Mouse (Mus musculus): ENCODE measurements around the gene Timm22.
A peak's percentile ranks its signal among the peaks of the same experiment; 100 is the strongest.

Gene Timm22

GRCm38 (mm10) chr11:76392532-76392931, 14.2 kb upstream of the Timm22 start:
- no peak for DNase-seq (ENCODE audit: low spot score)

DNA sequence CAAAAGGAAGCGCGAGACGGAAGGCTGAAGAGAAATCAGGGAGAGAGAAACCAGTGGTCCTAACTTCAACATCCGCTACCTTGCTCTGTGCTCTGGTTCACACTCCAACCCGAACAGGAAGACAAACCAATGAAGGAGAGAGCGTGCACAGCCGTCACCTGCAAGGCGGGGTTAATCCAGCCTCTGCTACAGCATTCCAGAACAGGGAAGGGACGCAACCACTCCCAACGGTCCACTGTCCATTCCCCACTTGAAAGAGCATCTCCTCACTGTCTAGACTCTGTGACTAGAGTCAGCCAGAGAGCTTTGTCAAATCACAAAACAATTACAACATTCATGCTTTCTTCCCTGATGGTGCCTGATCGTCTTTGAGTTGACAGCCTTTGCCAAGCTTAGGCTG, 13.8 kb upstream of the Timm22 start:
- no peak for DNase-seq (ENCODE audit: low spot score)

DNA sequence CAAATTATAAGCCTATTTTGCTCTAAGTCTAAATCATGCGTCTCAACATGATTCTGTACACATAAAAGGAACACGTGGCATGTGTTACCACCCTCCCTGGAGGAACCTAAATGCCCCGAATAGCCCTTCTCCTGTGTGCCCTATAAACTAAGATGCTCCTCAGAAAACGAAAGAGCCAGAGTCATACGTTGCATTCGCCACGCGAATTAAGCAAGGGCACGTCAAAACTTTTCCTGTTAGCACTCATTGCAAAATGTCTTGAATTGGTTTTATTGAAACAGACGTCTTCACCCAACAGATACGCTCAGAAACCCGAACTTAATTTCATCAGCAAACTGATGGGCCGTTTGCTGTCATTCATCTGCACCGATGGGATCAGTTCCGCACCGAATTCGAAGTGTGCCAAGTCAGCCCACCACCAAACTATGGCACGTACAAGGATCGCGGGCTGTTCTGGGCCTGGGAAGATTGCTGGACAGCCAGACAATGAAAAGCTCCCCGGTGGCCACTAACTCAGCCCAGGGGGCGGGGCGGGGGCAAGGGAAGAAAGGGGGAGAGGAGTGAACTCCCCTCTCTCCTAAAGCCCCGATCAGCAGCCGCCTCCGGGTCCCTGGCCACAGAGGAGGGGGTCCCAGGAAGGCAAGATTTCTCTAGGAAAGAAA, 9.0 kb upstream of the Timm22 start:
- DNase-seq (ENCODE audit: low spot score): peak; percentile 56

DNA sequence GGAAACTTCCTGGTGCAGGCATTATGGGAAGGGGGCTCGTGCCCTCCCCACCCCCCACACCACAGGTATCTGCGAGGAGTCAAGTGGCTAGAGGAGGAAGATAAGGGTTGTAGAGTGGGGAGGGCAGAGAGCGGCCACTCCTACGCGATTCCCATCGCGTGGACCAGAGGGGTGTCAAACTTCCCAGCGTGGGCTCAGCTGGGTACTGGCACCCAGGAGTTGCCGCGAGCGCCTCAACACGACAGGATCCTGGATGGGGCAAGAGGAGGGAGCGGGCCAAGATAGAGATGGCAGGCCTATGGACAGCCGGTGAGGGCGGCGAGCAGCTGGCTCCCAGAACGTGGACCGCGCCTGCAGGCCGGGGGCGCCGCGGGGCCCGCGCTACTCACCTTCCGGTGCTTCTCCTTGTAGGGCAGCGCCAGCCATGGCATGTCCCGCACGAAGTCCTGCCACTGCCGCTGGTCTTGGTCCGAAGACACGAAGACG, 8.4 kb upstream of the Timm22 start:
- peak; percentile 50 for DNase-seq (ENCODE audit: low spot score)

- DNase-seq (ENCODE audit: low spot score): peak; percentile 96
Observed at GRCm38 (mm10) chr11:76398798-76399586, 7.8 kb upstream of the Timm22 start, which contains the start of gene Nxn. Gene Nxn (minus strand): TSS chr11:76399140.

DNA sequence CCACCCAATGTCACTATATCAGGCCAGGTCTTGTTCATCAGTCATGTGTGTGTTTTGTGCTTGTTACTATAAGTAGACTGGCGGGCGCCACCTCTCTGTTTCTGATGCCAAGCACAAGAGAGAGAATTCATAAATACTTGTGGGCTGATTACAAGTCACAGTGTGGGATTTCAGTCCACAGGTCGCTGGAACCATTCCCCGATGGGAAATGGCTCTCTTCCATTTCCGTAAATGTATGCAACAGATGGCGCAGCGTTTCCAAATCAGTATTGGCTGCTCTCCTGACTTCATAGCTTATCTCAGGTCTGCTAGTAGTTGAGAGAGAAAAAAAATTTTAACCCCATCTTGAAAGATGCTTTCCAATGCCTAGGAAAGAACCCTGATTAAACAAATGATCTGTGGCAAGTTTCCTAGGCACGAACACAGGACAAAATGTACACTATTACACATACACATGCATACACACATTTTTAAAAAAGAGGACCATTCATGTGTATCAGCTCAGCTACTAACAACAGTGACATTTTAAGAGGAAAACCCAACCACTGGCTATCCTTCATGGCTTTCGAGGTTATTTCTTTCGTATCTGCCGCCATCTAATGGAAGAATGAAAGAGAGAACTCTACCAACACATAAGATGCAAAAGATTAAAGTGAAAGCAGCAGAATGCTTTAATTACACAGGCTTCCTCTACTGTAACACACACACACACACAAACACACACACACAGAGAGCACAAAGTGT, 7.0 kb upstream of the Timm22 start:
- peak; percentile 60 for DNase-seq (ENCODE audit: low spot score)

DNA sequence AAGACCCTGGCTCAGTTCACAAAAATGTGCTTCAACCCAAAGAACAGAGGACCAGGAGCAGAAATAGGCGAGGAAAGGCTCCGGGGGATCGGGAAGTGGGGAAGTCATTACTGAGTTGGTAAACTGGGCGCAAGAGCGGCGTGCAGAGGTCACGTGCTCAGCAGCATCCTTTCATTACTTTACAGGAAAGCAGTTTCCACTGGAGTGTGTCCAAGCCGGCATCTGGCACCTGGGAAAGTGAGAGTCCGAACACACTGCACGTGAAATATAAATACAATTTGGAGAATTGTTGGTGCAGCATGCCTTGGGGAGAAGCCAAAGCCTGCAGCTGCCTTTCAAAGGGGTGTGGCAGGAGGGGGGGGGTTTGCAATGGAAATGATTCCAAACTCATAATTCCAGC, 5.4 kb upstream of the Timm22 start:
- DNase-seq (ENCODE audit: low spot score): no peak

GRCm38 (mm10) chr11:76405113-76405512, 1.6 kb upstream of the Timm22 start:
- no peak for DNase-seq (ENCODE audit: low spot score)

- DNase-seq (ENCODE audit: low spot score): no peak
Observed at GRCm38 (mm10) chr11:76405626-76406264, 1.0 kb upstream of the Timm22 start.

DNA sequence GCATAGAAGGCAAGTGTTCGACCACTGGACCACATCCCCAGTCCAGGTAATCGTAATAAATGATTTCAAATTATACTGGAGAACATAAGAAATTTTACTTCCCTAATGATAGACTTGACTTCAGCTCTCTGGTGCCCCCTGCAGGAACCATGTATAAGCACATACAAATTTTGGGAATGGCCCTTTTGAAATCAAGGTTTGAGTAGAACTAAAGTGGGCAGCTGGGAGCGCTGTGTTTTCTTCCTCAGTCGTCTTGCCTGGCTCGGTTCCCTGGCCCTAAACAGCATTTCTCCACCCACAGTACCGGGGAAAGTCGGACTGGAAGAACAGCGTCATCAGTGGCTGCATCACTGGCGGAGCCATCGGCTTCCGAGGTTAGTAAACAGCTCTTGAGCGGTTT, 4.1 kb downstream of the Timm22 start:
- peak; percentile 59 for DNase-seq (ENCODE audit: low spot score)

DNA sequence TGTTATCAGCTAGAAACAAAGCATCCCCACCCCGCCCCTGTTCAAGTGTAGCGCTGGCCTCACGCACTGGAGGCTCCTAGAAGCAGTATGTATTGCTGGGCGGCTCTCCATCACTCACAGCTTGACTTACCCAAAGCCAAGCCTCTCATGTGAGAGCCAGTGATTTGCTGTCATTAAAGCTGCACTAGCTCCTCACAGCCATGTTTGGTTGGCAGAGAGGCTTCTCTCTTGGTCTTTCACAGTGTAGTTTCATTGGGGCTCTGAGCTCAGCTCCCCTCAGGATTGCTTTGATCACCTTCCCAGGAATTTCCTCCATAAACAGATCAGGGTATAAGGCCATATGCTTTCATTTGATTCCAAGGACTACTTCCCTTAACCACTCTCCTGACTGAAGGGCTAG, 6.5 kb downstream of the Timm22 start:
- no peak for DNase-seq (ENCODE audit: low spot score)

- DNase-seq (ENCODE audit: low spot score): no peak
Observed at GRCm38 (mm10) chr11:76415001-76415400, 8.2 kb downstream of the Timm22 start.

- no peak for DNase-seq (ENCODE audit: low spot score)
Observed at GRCm38 (mm10) chr11:76415985-76416384, 9.2 kb downstream of the Timm22 start.

- peak; percentile 19 for DNase-seq (ENCODE audit: low spot score)
Observed at GRCm38 (mm10) chr11:76418423-76418822, 11.7 kb downstream of the Timm22 start.

DNA sequence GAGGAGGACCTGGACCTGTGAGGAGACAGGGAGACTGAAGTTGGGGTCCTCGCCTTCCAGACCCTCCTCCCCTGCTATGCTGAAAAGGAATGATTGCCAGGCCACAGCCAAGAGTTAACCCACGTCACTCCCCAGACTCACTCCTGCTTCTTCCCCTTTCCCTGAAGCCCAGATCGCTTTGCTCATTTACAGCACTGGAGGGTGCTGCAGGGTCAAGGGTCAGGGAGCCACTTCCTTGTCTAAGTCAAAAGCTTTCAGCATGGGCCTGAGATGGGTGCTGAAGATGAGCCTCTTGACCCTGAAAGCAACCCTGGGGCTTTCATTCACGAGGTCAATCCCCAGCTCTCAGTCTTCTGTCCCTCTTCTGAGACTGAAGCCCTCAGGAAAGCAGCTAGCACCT, 12.4 kb downstream of the Timm22 start:
- DNase-seq (ENCODE audit: low spot score): no peak

GRCm38 (mm10) chr11:76420896-76421295, 14.1 kb downstream of the Timm22 start:
- no peak for DNase-seq (ENCODE audit: low spot score)

DNA sequence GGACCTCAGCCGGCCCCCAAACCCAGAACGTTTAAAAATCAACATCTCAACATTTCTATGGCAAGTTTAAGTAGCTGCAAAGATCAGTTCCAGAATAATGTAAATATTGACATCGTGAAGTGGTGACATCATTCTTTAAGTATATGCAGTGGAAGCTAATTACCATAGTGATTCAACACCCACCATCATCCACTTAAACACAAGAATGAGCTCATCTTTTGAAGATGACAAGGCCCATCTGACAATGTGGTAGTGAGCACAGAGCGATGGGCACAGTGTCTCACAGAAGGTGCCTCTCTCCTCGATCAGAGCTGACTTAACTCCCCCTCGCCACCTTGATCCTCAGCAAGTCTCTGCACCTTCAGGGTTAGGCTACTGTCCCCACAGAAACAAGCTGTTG, 19.0 kb downstream of the Timm22 start:
- no peak for DNase-seq (ENCODE audit: low spot score)

DNA sequence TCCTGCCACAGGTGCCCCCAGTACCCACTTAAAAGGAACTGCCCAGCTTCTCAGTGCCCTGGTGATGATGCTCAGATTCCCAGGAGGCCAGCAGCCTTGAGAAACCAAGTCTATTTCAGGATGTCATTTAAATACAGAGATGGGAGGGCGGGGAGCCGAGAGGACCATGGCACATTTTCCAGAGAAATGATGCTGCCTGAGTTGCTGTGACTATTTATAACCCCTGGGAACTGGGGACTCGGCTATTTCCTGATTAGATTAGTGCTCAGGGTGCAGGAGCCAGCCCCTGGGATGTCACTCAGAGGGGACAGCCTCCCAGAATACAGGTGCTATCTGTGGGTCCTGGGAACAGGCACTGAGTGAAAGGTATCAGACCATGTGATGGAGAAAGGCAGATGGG, 21.0 kb downstream of the Timm22 start:
- no peak for DNase-seq (ENCODE audit: low spot score)

- DNase-seq (ENCODE audit: low spot score): no peak
Observed at GRCm38 (mm10) chr11:76429046-76429445, 22.3 kb downstream of the Timm22 start.

DNA sequence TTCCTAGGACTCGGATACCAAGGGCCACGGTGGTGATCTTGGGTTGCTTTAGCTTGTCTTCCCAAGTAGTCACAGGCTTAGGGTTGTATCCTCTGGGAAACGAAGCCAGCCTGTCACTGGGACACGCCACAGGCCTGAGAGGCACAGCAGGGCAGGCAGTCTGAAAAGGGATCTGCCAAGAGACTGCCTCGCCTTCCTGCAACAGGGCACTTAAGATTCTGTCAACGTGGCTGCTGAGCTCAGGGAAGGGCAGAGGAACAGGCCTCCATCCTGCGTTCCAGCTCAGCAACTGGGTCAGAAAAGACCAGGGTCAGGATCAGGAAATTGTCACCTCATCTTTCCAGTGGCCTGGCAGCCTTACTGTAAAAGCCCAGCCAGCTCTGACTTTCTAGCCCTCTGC, 22.8 kb downstream of the Timm22 start:
- no peak for DNase-seq (ENCODE audit: low spot score)

DNA sequence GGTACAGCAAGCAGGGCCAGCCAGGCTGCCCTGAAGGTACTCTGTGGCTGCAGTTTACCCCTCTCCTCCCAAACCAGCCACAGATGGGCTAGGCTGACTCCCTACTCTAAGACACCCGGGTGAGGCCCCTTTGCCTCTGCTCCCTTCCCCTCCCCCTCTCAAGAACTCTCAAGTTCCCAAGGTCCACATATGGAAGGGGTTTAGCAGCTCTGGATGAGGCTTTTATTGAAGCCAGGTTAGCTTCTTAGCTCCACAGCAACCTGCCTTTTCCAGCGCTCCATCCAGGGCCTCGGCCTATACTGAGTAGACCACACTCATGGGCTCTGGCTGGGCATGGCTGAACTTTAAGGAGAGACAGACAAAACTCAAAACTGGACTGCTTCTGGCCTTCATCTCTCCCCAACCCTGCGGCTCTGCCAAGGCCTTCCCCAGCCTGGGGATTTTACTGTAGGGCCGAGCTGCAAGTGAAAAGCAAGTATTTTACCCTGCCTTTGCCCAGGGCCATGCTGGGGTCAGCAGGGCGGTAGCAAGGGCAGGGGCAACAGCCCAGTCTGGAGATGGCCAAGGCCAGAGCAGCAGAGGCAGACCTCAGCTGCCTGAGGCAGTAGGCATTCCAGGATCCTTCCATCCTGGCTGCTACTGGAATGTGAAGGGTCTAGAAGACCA, 23.3 kb downstream of the Timm22 start:
- no peak for DNase-seq (ENCODE audit: low spot score)

DNA sequence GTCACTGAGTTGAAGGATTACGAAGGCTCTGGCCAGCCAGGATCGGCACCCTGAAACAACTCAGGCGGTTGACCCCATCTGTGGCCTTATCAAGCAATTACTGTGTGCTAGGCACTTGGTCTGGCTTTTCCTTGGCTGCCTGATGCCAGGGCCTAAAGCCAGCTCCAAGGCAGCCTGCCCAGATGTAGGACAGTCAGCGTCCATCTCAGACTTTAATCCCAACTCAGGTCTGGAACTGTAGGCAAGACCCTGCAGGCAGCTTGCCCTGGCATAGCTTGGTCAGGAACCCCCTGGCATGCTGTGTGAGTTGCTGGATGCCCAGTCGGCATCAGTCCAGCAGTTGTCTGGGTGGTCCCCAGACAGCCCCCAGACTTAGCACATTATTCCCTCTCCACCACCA, 29.3 kb downstream of the Timm22 start:
- DNase-seq (ENCODE audit: low spot score): no peak
